Mouse (Mus musculus) B cell, adult 67 days (primary cell): ENCODE data around the gene Hoxb4. TPM values are rescaled to one million over a fixed set of nuclear protein-coding genes. Genes with fewer than 3 reads are reported as not detected.

Experiments
- total RNA-seq, 2 experiments: library from RNA; stranded (reverse); gene quantifications; 4 replicates each; pipeline ENCODE4 v1.2.4; 2023

Gene Hoxb4
- 1 to 10 TPM; 2.6 to 3.6 TPM for total RNA-seq

GRCm38 (mm10) chr11:96317608-96318367 is at the start of gene Hoxb4:
Gene Hoxb4, plus strand, starts transcription at chr11:96318267.

GRCm38 (mm10) chr11:96270996-96271540 is 47.0 kb upstream of the Hoxb4 start, which contains the start of gene Hoxb9:
Gene Hoxb9, plus strand, starts transcription at chr11:96271457.

GRCm38 (mm10) chr11:96281855-96282570 is 36.1 kb upstream of the Hoxb4 start, which contains the start of gene Hoxb8:
Gene Hoxb8, plus strand, starts transcription at chr11:96281905.

GRCm38 (mm10) chr11:96285771-96286738 is 32.0 kb upstream of the Hoxb4 start, which contains the start of gene Hoxb7:
Gene Hoxb7, plus strand, starts transcription at chr11:96286623.

GRCm38 (mm10) chr11:96291681-96292564 is 26.1 kb upstream of the Hoxb4 start, which contains the start of gene Hoxb6:
Gene Hoxb6, plus strand, starts transcription at chr11:96292476.

GRCm38 (mm10) chr11:96303151-96304099 is 14.6 kb upstream of the Hoxb4 start, which contains the start of gene Hoxb5:
Gene Hoxb5, plus strand, starts transcription at chr11:96303336.

GRCm38 (mm10) chr11:96323154-96323553 is 5.1 kb downstream of the Hoxb4 start, which contains the start of gene Hoxb3:
Gene Hoxb3, plus strand, starts transcription at chr11:96323326.

GRCm38 (mm10) chr11:96350341-96350624 is 32.2 kb downstream of the Hoxb4 start, which contains the start of gene Hoxb2:
Gene Hoxb2, plus strand, starts transcription at chr11:96350525.

GRCm38 (mm10) chr11:96365441-96366091 is 47.5 kb downstream of the Hoxb4 start, which contains the start of gene Hoxb1:
Gene Hoxb1, plus strand, starts transcription at chr11:96365752.

Other genes with a start within 250 kb of the Hoxb4 start
- 10 to 100 TPM; 92.9 to 94.3 TPM for gene Atp5g1, start 242.6 kb upstream of the Hoxb4 start, total RNA-seq
- gene Calcoco2, start 206.3 kb upstream of the Hoxb4 start, total RNA-seq, result not detected
- not detected for gene Ttll6, start 184.5 kb upstream of the Hoxb4 start, total RNA-seq
- not detected for gene Hoxb13, start 124.0 kb upstream of the Hoxb4 start, total RNA-seq
- gene Hoxb9, start 46.8 kb upstream of the Hoxb4 start, total RNA-seq, result not detected
- not detected for gene Hoxb8, start 36.4 kb upstream of the Hoxb4 start, total RNA-seq
- not detected for gene Hoxb7, start 31.6 kb upstream of the Hoxb4 start, total RNA-seq
- gene Hoxb6, start 25.8 kb upstream of the Hoxb4 start, total RNA-seq, result not detected
- gene Hoxb5, start 14.9 kb upstream of the Hoxb4 start, total RNA-seq, result not detected
- gene Hoxb3, start 5.1 kb downstream of the Hoxb4 start, total RNA-seq, result under 1 TPM; 0.38 to 0.98 TPM
- not detected for gene Hoxb2, start 32.3 kb downstream of the Hoxb4 start, total RNA-seq
- gene Hoxb1, start 47.5 kb downstream of the Hoxb4 start, total RNA-seq, result not detected
- 1 to 10 TPM; 3.5 to 4.5 TPM for gene Skap1, start 146.3 kb downstream of the Hoxb4 start, total RNA-seq